Mouse (Mus musculus): ENCODE results near the gene Ankrd22.

Ankrd22 gene

DNA sequence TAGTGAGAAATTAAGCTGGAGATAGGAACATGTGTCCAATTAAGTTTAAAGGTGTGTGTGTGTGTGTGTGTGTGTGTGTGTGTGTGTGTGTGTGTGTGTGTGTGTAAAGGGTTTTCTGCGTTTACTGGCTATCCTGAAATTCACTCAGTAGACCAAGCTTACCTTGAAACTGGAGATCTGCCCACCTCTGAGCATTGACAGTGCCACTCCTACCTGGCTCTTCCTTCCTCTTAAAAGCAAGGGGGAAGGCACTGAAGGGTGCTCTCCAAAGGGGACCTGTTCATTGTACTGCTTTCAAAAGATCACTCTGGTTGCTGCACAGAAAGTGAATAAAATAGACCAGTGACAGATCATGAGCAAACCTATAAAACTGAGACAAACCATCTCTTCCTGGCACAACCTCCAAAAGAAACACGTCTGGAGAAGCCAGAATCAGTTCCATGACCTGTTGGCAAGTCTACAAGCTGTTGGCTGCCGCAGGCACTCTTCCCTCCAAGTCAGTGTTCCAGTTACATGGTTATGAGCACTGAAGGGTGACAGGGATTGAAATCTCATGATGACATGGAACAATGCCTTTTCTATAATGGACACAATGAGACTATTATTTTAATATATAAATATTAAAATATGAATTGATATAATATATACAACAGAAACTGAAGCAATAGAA lies 76.7 kb downstream of the Ankrd22 start:
- DNase-seq (ENCODE audit: low spot score), result no peak

DNA sequence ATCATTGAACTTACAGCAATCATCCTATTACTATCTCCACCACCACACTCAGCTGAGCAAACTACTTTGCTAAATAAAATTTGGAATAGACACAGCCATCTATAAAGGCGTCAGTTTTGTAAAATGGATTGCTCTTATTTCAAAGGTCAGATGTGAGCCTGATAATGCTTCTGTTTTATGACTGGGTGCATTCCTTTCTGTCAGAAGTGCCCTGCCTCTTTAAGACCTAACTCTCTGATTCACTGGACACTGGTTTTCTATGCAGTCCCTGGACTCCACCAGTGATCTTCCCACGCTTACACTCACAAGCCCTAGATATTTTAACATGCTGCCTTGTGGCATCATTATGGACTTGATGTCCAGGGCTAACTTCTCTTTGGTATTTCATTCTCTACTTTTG lies 87.7 kb downstream of the Ankrd22 start:
- no peak for DNase-seq (ENCODE audit: low spot score)

DNA sequence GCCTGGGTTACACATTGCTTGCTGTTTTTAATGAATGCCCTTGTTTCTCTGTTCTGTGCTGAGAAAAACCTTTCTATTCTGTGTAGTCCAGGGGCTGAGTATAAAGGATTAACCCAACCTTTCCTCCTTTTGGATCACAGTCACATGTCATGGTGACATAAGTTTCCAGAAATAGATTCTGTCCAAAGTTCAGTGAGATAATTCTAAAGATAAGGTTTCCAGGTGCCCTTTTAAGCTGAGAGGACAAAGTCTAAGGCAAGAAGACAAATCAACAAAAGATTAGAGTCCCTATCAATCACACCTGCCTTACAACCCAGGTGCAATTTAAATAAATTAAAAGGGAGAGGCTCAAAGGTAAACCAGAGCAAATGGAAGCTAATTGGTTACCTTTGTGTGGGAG lies 91.6 kb downstream of the Ankrd22 start:
- no peak for DNase-seq (ENCODE audit: low spot score)
